Mouse (Mus musculus): ENCODE measurements around the gene Stn1. TPM values are rescaled to one million over a fixed set of nuclear protein-coding genes. Genes with fewer than 3 reads are reported as not detected.
A peak's percentile ranks its signal among the peaks of the same experiment; 100 is the strongest.

The Stn1 gene
- polyA plus RNA-seq, 2 experiments from 2014 or later = 29.5 to 38.1 TPM

DNA sequence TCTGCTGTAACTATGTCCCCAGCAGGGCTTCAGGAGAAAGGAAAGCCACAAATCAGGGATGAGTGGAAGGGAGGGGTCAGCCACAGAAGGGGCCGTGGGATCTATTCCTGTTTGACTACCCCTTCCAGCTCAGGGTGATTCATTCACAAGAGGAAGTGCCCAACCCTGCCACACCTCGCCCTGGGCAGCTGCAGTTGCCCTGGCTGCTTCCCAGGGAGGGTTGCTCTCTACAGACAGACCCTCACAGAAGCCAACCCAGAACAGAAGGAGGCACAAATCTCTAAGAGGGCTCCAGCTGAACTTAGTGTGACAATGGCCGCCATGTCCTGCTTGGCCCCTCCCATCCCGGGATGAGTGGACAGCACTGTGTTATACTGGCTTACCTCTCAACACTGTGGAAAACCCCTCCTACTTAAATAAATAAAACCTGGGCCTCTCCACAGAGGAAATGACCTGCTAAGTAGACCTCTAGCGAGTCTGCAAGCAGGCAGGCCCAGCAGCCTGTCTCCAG, 28.5 kb downstream of the Stn1 start:
- ATAC-seq = no peak

DNA sequence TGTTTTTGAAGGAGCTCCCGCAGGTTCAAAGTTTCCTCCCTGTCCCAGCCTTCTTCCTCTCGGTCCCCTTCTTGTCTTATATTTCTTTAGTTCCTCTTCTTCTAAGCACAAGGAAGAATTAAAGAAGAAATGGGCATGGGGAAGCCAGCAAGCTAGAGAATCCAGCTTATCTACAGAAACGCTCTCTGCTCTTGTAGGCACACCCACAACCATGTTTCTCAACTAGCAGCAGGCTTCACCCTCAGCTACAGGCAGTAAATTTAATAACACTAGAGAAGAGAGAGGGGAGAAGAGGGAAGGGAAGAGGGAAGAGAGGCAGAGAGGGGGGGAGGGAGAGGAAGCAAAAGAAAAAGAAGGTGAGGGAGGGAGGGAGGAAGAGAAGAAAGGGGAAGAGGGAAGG, 29.1 kb downstream of the Stn1 start:
- ATAC-seq = no peak

DNA sequence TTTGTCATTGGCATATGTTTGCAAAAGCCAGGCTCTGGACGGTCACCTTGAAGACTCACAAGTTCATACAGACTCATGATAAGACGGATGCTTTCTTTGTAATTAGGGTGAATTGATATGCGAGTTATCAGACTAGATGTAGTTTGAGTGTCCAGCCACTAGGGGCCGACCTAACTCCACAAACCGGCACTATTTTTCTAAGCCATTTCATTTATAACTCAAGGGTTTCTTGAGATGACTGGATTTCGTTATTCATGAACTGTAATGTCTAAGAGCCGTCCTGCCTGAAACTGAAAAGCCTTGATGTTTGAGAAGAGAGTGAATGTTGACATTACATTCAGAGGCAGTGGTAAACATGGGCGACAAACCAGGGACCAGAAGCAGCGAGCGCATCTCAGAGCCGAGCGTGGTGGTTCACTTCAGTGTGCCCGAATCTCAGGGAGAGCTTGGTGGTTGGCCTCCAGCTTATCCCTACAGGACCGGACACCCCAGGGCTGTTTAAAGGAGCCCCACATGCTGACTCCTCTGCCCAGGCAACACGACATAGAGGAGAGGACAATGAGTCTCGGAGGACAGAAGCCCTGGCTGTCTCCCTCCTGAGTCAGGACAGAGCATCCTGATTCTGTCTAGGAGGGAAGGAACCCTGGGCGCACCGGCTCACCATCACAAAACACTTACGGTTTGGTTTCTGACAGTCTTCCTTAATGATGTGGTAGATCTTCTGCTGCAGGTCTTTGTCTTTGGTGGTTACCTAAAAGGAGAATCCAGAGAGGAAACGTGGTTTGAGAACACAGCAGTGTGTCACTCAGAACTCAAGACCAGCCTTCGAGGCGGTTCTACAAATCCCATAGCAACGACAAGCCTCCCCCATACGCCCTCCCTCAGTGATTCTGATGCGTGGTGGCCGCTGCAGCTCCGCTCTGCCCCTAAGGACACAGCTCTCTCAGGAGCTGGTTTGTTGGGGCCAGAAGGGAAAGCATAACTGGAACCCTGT, 29.9 kb downstream of the Stn1 start:
- ATAC-seq = peak; percentile 61

DNA sequence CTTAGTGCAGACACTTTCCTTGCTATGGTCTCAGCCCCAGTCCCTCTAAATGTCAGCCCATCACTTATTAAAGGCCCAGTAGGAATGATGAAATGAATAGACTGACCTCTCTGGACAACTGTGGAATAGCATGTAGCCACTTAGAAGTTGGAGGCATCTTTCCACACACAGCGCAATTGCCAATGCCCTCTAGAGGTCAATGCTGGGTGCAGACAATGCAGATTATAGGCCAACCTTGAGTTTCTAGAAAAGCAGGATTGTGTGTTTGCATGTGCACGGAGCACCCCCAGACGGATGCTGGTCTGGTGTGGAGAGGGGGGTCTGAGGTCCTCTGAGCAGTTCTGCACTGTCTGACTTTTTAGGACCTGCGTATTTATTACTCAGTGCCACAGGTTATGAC, 33.7 kb downstream of the Stn1 start:
- no peak for ATAC-seq

DNA sequence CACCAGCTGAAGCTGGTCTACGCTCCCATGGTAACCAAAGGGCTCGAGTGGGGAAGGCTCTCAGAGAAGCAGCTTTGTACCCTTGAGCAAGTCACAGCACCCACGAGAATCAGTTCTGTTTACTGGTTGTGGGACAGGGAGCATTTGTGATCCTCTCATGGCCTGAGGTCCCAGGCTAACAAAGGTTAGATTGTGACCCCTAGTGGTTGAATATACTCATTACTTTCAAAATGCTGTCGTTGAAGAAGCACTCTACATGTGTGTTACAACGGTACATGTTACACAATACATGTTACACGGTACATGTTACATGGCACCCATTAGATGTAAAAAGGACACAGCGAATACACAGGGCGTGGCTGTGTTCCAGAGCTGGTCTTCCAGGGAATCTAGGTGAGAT, 34.7 kb downstream of the Stn1 start:
- no peak for ATAC-seq

DNA sequence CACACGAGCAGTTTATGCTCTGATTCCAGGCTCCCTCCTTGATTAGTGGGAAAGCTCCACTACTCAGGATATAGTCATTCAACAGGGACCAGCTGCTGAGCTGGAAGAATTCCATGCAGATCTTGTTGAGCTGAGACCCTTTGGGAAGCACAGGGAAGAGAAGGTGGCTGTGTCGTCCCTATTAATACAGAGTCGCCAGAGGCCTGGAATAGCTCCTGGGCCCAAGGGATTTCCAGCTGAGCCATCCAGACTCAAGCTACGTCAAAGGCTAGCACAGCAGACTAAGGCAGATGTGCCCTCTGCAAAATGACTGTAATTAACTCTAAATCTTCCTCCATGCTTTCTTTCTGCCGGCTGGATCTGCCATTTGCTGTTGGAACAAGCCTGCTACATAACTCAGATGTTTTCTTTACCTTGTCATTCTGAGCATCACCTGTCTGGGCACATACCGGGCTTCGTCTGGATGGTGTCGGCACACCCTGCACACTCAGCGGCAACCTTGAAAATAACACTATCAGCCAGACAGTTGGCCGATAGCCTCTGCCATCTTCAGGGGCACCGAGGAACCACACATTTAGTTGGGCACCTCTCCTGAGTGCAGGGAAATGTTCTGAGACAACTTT, 36.8 kb downstream of the Stn1 start:
- no peak for ATAC-seq

DNA sequence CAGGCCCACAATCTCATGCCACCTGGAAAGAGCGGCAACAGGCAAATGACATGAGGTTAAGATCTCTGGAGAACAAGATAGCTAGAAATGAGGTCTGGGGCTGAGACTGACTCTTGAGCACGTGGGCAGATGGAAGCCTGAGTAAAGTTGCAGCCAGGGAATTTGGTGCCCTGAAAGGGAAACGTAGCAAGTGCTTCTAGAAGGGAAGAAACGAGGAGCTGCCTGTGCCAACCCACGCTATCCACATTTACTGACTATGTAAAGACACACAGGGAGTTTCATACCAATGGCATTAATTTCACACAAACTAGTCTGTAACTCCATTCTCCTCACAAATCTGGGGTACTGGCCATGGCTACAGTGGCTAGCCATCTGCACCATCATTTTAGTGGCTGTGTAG, 37.5 kb downstream of the Stn1 start:
- ATAC-seq = no peak

DNA sequence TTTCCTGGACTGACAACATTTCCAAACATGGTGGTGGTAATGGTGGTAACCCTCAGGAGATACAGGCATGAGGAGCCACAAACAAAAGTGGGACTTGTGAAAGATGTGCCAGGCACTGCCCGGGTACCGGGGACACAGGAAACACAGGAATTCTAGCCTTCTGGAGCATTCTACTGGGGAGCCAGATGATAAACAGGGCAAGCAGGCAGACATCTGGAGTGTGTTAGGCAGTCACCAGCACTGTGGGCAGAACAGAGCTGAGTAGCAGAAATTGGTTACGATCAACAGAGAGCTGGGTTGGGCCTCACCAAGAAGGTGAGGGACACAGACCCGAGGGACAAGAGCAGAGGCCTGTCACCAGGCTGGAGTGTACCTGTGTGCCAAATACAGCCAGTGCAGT, 38.4 kb downstream of the Stn1 start:
- ATAC-seq = no peak

DNA sequence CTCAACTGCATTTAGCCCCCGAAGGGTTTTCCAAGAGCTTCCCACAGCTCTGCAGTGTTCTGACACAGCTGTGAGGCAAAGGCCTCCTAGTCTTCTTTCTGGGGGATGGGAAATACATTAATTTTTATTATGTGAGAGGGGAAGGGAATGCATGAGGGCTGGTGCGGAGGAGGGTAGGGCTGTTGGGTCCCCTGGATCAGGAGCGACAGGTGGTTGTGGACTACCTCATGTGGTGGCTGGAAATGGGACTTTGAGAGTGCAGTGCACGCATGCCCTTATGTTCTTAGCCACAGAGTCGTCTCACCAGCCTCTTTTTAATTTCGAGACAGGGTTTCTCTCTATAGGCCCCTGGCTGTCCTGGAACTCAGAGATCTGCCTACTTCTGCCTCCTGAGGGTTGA, 39.6 kb downstream of the Stn1 start:
- ATAC-seq = no peak

DNA sequence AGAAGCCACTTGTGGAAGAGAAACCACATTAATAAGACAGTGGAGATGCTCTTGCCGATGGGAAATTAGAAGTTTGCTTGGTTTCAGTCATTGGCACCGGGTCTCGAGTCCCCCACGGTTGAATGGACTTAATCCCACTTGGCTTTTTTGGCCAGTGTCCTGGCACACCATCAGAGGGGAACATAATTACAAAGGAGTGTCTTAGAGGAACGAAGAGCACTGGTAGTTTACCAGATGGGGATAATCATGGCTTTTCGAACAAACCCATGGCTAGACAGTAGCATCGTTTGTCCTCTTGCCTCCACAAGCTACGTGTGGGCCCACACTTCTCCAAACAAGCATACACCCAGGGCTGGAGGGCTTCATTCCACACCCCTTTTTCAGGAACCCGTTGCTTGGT, 40.0 kb downstream of the Stn1 start:
- no peak for ATAC-seq

DNA sequence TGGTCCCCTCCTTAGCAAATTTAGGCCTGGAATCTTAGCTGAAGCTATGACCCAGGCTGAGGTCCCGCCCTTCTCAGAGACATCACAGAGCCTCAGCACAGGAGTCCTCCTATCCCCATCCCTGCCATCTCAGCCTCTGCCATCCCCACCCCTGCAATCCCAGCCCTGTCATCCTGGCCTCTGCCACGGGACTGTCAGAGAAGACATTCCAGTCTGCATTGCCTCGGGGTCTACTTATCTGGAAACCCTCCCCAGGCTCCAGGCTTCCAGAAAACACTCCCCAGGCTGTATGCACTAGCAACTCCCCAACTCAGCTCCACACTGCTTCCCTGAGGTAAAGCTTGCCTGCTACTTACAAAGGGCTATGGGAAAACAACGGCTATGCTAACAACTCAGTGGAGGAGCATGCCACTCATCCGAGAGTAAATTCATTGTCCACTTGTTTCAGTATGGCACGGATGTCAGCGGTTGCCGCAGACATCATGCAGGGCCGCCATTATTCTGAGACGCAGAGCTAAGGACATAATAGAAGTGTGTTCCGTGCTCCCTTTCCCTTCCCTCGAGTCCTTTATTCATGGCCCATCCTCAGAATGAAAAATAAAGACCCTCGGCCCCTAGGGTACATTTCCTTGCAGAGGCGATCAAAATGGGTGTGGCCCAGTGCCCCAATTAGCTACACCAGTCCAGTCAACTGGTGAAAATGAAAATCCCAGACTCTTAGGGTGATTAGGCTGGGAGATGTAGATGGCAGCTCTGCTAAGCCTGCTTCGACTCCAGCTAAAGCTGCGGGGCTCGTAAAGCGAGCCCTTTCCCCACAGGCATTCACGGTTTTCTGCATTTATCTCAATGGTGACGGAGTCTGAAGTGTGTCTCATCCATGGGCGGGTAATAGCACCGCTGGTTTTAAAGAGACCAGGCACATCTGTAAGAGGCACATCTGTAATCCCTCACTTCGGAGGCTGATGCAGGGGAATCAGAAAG, 44.0 kb downstream of the Stn1 start:
- no peak for ATAC-seq

DNA sequence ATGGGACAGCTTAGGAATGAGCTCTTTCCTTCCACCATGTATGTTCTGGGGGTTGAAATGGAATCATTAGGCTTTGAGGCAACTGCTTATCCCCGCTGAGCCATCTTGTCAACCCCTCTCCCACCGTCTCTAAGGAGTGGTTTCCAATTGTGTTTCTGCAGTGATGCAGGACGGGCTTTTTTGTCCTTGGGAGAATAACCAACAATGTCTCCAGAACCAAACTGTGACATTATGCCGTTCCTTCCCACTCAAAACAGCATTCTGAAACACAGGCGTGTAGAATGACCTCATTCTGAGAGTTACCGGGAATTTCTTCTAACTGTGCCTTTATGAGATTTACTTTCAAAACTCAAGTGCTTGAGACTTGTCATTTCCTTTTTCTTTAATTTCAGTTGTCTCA, 44.9 kb downstream of the Stn1 start:
- ATAC-seq = no peak

DNA sequence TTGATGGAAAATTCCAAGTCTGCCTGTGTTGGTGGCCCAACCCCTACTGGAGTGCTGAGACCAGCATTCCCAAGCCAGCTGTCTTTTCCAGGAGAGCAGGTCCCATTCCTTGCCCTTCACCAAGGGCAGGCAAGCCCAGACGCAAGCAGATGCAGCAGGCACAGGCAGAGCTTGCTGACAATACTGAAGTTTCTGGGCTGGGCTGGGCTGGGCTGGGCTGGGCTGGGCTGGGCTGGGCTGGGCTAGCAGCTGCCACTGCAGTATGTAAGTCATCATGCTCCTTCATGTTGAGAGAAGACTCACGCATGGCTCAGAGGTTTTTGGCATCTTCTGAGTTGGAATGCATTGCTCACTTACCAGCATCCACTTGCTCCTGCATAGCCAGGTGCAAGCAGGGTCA, 45.5 kb downstream of the Stn1 start:
- no peak for ATAC-seq

DNA sequence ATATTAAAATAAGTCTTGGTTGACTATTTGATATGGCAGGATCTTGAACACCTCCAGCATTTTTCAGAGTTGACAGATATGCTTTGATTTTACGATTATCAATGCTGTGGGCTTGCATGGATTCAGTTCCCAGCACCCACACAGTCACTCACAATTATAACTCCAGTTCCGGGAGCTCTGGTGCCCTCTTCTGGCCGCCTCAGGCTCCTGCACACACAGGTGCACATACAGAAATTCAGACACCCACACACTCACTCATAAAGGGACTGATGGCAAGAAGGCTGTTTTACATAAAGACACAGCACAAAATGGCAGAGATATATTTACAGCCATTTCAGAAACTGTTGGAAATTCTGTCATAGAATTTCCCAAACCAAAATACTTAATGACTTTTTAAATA, 48.1 kb downstream of the Stn1 start:
- ATAC-seq = no peak

DNA sequence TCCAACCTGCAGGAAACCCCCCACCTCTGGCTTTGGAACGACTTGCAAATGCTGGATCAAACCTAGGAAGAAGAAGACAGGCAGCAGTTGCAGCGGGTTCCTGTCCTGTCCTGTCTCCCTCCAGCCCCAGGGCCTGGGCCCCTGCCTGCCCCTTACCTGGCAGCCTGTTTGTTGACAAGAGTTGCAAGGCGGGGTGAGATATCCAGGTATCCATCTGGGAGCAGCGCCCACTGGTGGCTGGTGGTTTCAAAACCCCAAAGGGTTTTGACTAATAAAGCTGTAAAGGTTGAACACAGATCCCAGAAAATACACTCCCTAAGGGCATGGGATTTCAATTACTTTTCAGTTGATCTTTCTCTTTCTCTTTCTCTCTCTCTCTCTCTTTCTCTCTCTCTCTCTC, 49.1 kb downstream of the Stn1 start:
- no peak for ATAC-seq

DNA sequence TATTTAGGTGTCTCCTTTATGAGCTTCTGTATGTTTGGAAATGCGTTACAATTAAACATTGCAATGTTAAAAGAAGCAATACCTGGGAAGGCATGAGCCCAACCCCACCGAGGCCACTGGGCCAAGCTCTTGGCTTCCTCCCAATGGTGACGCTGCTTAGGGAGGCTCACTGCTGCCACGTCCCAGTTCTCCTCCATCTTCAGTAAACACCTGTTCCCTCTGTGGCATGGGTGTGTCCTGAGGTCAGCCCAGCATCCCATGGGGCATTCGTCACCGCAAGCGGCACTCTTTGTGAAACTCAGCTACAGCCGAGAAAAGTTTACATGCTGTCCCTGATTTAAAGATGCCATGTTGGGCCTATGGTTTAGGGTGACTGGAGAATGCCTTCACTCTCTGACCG, 49.7 kb downstream of the Stn1 start:
- no peak for ATAC-seq

DNA sequence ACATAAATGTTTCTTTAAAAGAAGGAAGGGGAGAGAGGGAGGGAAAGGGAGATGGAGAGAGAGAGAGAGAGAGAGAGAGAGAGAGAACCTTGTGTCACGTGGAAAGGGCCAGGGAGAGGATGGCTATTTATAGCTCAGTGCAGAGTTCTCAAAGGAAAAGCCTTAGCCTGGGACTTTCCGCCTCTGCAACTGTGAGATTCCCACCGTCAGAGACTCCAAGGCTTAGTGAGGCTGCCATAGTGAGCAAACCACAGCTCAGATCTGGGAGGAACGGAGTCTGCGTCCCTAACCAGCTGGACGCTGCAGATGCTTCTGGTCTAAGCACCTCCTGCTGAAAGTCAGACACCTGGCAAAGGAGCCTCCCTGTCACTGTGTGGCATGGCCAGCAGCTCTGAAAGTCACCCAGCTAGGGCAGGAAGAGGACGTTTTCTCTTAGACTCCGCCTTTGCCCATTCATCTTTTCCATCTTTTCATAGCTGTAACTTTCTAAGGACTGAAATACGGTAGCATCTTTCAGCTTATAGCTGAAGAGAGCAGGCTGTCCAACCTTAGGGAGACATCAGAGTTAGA, 51.2 kb downstream of the Stn1 start:
- ATAC-seq = no peak

DNA sequence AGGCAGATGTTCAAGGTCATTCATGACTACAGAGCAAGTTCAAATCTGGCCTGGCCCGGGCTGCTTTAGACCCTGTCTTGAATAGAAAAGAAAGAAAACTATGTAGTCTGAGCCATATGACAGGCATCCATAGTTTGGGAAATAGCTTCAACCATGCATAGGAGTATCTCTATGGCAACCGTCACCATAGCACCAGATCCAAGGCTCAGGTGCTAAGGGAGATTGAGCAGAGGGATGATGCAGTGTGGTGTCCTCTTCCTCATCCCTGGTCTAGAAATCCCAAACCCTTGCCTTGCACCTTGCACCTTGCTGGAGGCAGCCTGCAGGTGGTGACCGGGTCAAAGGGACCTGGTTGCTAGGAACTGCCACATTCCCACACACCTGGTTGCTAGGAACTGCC, 53.2 kb downstream of the Stn1 start:
- ATAC-seq = no peak

DNA sequence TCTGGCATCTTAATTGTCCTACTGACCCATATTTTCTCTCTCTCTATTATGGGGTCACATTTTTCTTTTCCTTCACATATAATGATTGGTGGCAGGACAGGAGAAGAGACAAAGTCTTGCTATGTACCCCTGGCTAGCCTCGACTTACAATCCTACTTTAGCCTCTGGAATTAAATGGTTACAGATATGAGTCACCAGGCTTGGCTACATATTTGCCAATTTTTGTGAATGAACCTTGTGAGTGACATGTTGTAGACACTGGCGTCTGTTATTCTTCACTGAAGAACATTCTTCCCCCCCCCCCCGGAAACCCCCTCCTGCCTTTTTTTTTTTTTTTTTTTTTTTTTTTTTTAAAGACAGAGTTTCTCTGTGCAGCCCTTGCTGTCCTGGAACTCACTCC, 54.0 kb downstream of the Stn1 start:
- no peak for ATAC-seq

DNA sequence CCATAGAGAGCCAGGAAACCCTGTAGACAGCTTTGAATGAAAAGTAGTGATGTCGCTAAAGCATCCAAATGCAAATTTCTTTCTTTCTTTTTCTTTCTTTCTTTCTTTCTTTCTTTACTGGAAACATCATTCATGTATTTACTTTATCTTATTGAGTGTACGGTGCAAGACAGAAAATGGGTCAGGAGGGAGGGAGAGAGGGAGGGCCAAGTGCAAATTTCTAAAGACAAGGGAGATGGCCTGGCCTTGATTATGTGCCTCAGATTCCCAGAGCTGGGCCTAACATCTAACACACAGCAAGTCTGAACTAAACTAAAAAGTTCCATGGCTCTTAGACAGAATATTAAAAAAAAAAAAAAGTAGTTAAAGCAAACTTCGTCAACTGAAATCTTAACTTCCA, 63.9 kb downstream of the Stn1 start:
- ATAC-seq = no peak

DNA sequence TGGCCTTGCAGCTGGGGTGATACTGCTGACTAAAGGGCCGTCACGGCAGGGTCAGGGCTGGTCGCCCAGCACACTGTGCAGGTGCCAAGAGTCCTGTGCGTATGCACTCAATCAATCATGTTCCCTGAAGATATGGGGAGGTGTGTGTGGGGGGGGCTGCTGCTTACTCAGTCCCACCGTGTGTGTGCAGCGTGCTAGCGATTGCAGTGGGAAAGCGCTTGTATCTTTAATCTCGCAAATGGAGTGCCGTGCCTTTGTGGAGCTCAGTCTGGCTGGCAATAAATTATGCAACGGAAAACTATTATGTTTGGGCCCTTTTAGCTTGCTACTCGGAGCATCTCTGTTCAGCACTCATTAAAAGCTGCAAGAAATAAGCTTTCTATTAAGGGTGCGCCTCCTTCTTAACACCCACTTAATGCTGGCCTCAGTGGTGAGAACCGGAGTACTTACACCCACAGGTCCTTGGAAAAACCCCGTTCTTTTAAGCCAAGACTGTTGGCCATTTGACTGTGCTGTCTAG, 64.4 kb downstream of the Stn1 start:
- no peak for ATAC-seq

DNA sequence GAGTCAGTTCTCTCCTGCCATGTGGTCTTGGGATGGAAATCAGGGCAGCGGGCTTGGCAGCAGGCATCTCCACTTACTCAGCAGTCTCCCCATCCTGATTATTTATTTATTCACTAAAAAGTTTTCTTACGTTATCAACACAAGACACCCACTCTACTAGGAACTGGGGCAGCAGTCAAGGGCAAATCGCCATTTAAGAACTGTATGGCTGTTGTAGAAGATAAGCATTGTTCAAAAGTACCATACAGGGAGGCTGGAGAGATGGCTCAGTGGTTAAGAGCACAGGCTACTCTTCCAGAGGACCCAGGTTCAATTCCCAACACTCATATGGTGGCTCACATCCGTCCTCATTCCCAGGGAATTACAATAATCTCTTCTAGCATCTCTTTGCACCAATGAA, 65.5 kb downstream of the Stn1 start:
- no peak for ATAC-seq
